Mouse (Mus musculus) midbrain, postnatal 0 days (tissue): ENCODE measurements at regions not wholly inside any gene's neighbourhood (a gene's known extent, or its start where the extent isn't known, plus 50 kb on each side); places are given as distances from the start of the nearest gene placed in this dataset.
A peak's percentile ranks its signal among the peaks of the same experiment; 100 is the strongest.

Source experiments
- ATAC-seq: fragments of 200-750 bp; cut with Nextera tagmentation; 2 replicates; pipeline ENCODE4 v1.8.0; 2017; ENCODE audit warnings: moderate number of reproducible peaks, mild to moderate bottlenecking, moderate TSS enrichment, moderate library complexity; ENCODE audit not compliant: low FRiP score
- DNase-seq: peaks from one replicate; pipeline ENCODE4 v3.0.0-alpha.2; 2015; ENCODE audit warnings: low spot score
- H3K27ac ChIP-seq: fragments of 300-500 bp; sonication (generic); 2 replicates; pipeline ENCODE4 v1.5.1; 2014; ENCODE audit warnings: low read depth, mild to moderate bottlenecking, low read length, mixed read lengths
- H3K27me3 ChIP-seq: fragments of 300-500 bp; sonication (generic); 2 replicates; pipeline ENCODE4 v1.6.1; 2014; ENCODE audit warnings: low read length, control low read depth, mixed read lengths; ENCODE audit not compliant: insufficient read depth
- H3K36me3 ChIP-seq: fragments of 300-500 bp; sonication (generic); 2 replicates; pipeline ENCODE4 v1.6.1; 2014; ENCODE audit warnings: low read length, control low read depth, mixed read lengths; ENCODE audit not compliant: insufficient read depth
- H3K4me1 ChIP-seq: fragments of 300-500 bp; sonication (generic); 2 replicates; pipeline ENCODE4 v1.6.1; 2014; ENCODE audit warnings: mild to moderate bottlenecking, control low read depth, antibody characterized with exemption, low read length, mixed read lengths; ENCODE audit not compliant: insufficient read depth
- H3K4me2 ChIP-seq: fragments of 300-500 bp; sonication (generic); 2 replicates; pipeline ENCODE4 v1.6.1; 2014; ENCODE audit warnings: low read depth, mild to moderate bottlenecking, low read length, mixed read lengths; ENCODE audit not compliant: poor library complexity, severe bottlenecking
- H3K4me3 ChIP-seq: fragments of 300-500 bp; sonication (generic); 2 replicates; pipeline ENCODE4 v1.5.1; 2014; ENCODE audit warnings: low read depth, mild to moderate bottlenecking, low read length, moderate library complexity
- H3K9ac ChIP-seq: fragments of 300-500 bp; sonication (generic); replicated peaks from 2 replicates; pipeline ENCODE4 v1.6.1; 2014; ENCODE audit warnings: mild to moderate bottlenecking, low read length, moderate library complexity, mixed read lengths; ENCODE audit not compliant: poor library complexity, severe bottlenecking
- H3K9me3 ChIP-seq: fragments of 300-500 bp; sonication (generic); 2 replicates; pipeline ENCODE4 v1.6.1; 2016; ENCODE audit warnings: low read length, control low read depth
- CTCF ChIP-seq: IDR thresholded peaks from 2 replicates; pipeline ENCODE4 v1.5.1; 2016; ENCODE audit warnings: antibody characterized with exemption, mild to moderate bottlenecking
- WGBS: fragments of 180-500 bp; shearing (Covaris S2); extraction: QIAGEN DNeasy Blood & Tissue Kit; methylation state at CpG from one replicate; pipeline ENCODE4 v1.1.7; 2014; 5-methylcytosine and 5-hydroxymethylcytosine counted together

DNA sequence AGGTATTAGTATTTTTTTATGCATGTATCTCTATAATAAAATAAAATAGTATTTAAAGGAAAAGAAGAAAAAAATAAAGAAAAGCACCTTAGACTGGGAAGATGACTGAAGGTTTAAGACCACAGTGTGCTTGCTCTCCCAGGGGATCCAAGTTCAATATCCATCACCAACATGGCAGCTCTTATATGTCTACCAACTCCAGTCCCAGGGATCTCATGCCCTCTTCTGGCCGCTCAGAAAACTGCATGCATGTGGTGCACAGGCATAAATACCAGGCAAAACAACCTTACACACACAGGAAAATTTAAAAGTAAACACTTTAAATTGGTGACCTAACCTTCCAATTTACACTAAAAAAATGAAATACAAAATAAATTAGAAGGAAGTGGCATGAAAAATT is 586.6 kb upstream of the Cntn4 start:
- 8% methylated on average over 1 of the region's 1 CpGs for WGBS
- Histone ChIP-seq H3K36me3 (no peaks in the 10 kb centered on the region), H3K4me1 (no peaks in the 10 kb centered on the region), H3K4me3 (no peak overlapping the region), H3K4me2 (no peak overlapping the region), H3K9me3 (no peaks in the 10 kb centered on the region), H3K27ac (no peak overlapping the region), H3K27me3 (no peaks in the 10 kb centered on the region), H3K9ac (no peak overlapping the region)
- DNase-seq, result no peak
- peak; percentile 67 for TF ChIP-seq CTCF
- no peak for ATAC-seq
